Mouse (Mus musculus) limb, embryonic 13.5 days (tissue): ENCODE measurements at regions not wholly inside any gene's neighbourhood (a gene's known extent, or its start where the extent isn't known, plus 50 kb on each side); places are given as distances from the start of the nearest gene placed in this dataset.

Experiments used
- ATAC-seq: fragments of 200-750 bp; cut with Nextera tagmentation; 2 replicates; pipeline ENCODE4 v1.8.0; 2017; ENCODE audit warnings: low read depth, moderate number of reproducible peaks, moderate TSS enrichment; ENCODE audit not compliant: low FRiP score
- H3K27ac ChIP-seq: fragments of 300-500 bp; sonication (generic); 2 replicates; pipeline ENCODE4 v1.5.1; 2015; ENCODE audit warnings: inconsistent platforms, mild to moderate bottlenecking, moderate library complexity
- H3K27me3 ChIP-seq: fragments of 300-500 bp; sonication (generic); 2 replicates; pipeline ENCODE4 v1.6.1; 2015; ENCODE audit warnings: mild to moderate bottlenecking, inconsistent platforms
- H3K36me3 ChIP-seq: fragments of 300-500 bp; sonication (generic); 2 replicates; pipeline ENCODE4 v1.6.1; 2015; ENCODE audit warnings: inconsistent platforms, mild to moderate bottlenecking, moderate library complexity
- H3K4me1 ChIP-seq: fragments of 300-500 bp; sonication (generic); 2 replicates; pipeline ENCODE4 v1.6.1; 2015; ENCODE audit warnings: inconsistent platforms
- H3K4me2 ChIP-seq: fragments of 300-500 bp; sonication (generic); replicated peaks from 2 replicates; pipeline ENCODE4 v1.6.1; 2015; ENCODE audit warnings: inconsistent platforms, mild to moderate bottlenecking, moderate library complexity
- H3K4me3 ChIP-seq: fragments of 300-500 bp; sonication (generic); 2 replicates; pipeline ENCODE4 v1.5.1; 2015; ENCODE audit warnings: moderate library complexity, mild to moderate bottlenecking, inconsistent platforms
- H3K9ac ChIP-seq: fragments of 300-500 bp; sonication (generic); 2 replicates; pipeline ENCODE4 v1.6.1; 2015; ENCODE audit warnings: mild to moderate bottlenecking, inconsistent platforms
- H3K9me3 ChIP-seq: fragments of 300-500 bp; sonication (generic); 2 replicates; pipeline ENCODE4 v1.6.1; 2016; ENCODE audit warnings: inconsistent platforms
- WGBS: fragments of 180-500 bp; shearing (Covaris S2); methylation state at CpG from one replicate; pipeline ENCODE4 v1.1.7; 2015; 5-methylcytosine and 5-hydroxymethylcytosine counted together

DNA sequence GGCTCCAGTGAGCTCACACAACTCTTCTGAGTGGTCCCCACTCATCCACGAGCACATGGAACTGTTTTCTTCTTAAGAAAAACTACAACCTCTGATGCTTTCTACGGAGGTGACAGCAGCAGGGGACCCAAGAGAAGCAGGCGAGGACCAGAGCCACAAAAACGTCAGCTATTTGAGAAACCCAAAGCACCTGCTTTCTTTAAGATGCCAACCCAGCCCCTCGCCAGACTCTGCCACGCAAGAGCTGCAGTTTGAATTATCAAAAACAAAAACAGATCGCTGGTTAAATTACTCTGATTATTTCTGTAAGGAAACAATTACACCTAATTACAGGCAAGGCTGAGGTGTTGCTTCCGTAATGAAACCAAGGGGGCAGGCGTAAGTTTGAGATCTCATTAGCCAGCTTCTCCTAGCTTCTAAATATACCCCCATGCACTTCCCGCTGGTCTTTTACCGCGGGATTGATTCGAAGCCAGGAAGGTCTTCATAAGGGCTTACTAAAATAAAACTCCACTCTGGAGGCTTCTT is 614.1 kb downstream of the Pdcd6ip start:
- ATAC-seq: no peak
- WGBS: 41% methylated on average over 13 of the region's 13 CpGs
- no peaks in the 10 kb centered on the region for H3K4me1 ChIP-seq

DNA sequence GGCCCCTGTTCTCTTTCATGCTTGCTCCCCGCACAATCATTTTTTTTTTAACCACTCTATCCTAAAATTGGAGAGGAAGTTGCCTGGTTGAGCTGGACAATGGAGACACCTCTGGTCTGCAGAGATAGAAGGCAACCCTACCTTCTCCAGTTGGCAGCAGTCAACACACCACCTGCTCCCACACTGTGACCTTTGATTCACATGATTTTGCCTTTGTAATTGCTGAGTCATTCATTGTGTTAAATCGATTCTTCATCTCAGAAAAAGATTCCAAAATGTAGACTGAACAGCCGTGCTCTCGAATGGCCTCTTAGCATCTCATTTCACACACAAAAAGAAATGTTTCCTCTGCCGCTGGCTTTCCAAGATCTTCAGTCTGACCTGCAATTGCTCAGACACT is 616.2 kb downstream of the Pdcd6ip start:
- Histone ChIP-seq H3K27me3 (no peaks in the 10 kb centered on the region), H3K4me3 (no peak overlapping the region), H3K4me1 (no peaks in the 10 kb centered on the region), H3K9me3 (no peaks in the 10 kb centered on the region), H3K27ac (no peak overlapping the region), H3K36me3 (no peaks in the 10 kb centered on the region), H3K4me2 (no peak overlapping the region), H3K9ac (no peak overlapping the region)
- WGBS: 90% methylated on average over 5 of the region's 5 CpGs
- no peak for ATAC-seq

More for the DNA sequence above, 614.1 kb downstream of the Pdcd6ip start:
- Histone ChIP-seq H3K9ac (no peak overlapping the region), H3K4me2 (no peak overlapping the region), H3K9me3 (no peaks in the 10 kb centered on the region), H3K4me3 (no peak overlapping the region), H3K27ac (no peak overlapping the region), H3K36me3 (no peaks in the 10 kb centered on the region), H3K27me3 (no peaks in the 10 kb centered on the region)

DNA sequence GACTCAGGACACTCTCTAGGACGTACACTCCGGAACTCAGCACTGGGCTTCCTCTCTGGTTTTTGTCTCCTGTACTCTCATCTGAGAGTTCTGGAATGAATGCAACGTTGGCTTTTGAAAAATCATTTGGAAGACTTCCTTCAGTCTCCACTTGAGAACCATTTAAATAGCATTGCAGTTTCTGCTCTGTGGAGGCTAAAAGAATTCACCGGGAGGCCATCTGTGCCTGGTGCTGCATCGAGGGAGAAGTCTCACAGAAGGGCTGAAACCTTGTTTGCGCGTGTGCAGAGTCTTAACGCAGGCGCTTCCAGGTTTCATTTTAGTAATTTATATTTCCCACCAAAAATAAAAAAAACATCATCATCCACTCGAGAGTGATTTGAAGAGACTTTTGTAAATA is 620.3 kb downstream of the Pdcd6ip start:
- no peak for ATAC-seq

GRCm38 (mm10) chr9:113085281-113085810 is 622.7 kb downstream of the Pdcd6ip start:
- no peak overlapping the region for H3K4me2 ChIP-seq
- no peak overlapping the region for H3K9ac ChIP-seq
- 35% methylated on average over 5 of the region's 5 CpGs for WGBS
- no peaks in the 10 kb centered on the region for H3K27me3 ChIP-seq
- H3K9me3 ChIP-seq: no peaks in the 10 kb centered on the region
- H3K4me3 ChIP-seq: no peak overlapping the region
- H3K4me1 ChIP-seq: peaks cover 9% of the 10 kb centered on the region; the same call in 1 of the 2 replicates
- H3K27ac ChIP-seq: no peak overlapping the region
- ATAC-seq: peak; percentile 54; the same call in 1 of the 2 replicates
- no peaks in the 10 kb centered on the region for H3K36me3 ChIP-seq

More for the DNA sequence above, 620.3 kb downstream of the Pdcd6ip start:
- H3K4me2 ChIP-seq: no peak overlapping the region
- H3K9ac ChIP-seq: no peak overlapping the region
- no peaks in the 10 kb centered on the region for H3K36me3 ChIP-seq
- H3K9me3 ChIP-seq: no peaks in the 10 kb centered on the region
- no peak overlapping the region for H3K4me3 ChIP-seq
- H3K4me1 ChIP-seq: peaks cover 9% of the 10 kb centered on the region; the same call in 1 of the 2 replicates
- H3K27me3 ChIP-seq: no peaks in the 10 kb centered on the region
- 76% methylated on average over 10 of the region's 10 CpGs for WGBS
- H3K27ac ChIP-seq: no peak overlapping the region

GRCm38 (mm10) chr9:113074866-113075265 is 633.2 kb downstream of the Pdcd6ip start:
- no peak overlapping the region for H3K9ac ChIP-seq
- H3K27ac ChIP-seq: no peak overlapping the region
- no peaks in the 10 kb centered on the region for H3K27me3 ChIP-seq
- no peaks in the 10 kb centered on the region for H3K36me3 ChIP-seq
- no peaks in the 10 kb centered on the region for H3K9me3 ChIP-seq
- 82% methylated on average over 3 of the region's 3 CpGs for WGBS
- ATAC-seq: no peak
- no peak overlapping the region for H3K4me3 ChIP-seq
- H3K4me1 ChIP-seq: no peaks in the 10 kb centered on the region
- H3K4me2 ChIP-seq: no peak overlapping the region

DNA sequence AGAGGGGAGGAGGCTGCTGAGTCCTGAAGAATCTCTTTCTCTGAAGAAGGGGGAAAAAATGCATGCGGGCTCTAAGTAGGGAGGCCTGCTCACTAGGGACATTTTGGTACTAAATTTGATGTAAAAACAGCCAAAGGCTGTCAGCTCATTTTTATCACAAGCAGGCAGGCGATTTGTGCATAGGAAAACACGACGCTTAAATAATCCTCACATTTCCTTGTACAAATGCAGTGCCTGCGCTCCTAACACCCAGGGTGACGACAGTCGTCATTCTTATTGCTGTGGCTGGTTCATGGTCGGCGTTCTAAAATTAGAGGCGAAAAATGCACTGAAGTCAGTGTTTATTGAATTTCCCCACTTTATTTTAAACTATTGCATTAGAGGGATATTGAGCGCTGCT is 650.6 kb downstream of the Pdcd6ip start:
- ATAC-seq: no peak
- WGBS: 54% methylated on average over 11 of the region's 11 CpGs
- H3K4me2 ChIP-seq: no peak overlapping the region

GRCm38 (mm10) chr9:113044556-113045178 is 663.4 kb downstream of the Pdcd6ip start:
- H3K36me3 ChIP-seq: no peaks in the 10 kb centered on the region
- no peak for ATAC-seq
- H3K4me3 ChIP-seq: no peak overlapping the region
- H3K4me1 ChIP-seq: no peaks in the 10 kb centered on the region
- H3K9me3 ChIP-seq: no peaks in the 10 kb centered on the region
- H3K27ac ChIP-seq: no peak overlapping the region
- WGBS: 82% methylated on average over 4 of the region's 4 CpGs
- no peak overlapping the region for H3K4me2 ChIP-seq
- no peaks in the 10 kb centered on the region for H3K27me3 ChIP-seq
- no peak overlapping the region for H3K9ac ChIP-seq

More for the DNA sequence above, 650.6 kb downstream of the Pdcd6ip start:
- Histone ChIP-seq H3K36me3 (no peaks in the 10 kb centered on the region), H3K4me3 (no peak overlapping the region), H3K4me1 (no peaks in the 10 kb centered on the region), H3K27me3 (no peaks in the 10 kb centered on the region), H3K27ac (no peak overlapping the region), H3K9me3 (no peaks in the 10 kb centered on the region), H3K9ac (no peak overlapping the region)

DNA sequence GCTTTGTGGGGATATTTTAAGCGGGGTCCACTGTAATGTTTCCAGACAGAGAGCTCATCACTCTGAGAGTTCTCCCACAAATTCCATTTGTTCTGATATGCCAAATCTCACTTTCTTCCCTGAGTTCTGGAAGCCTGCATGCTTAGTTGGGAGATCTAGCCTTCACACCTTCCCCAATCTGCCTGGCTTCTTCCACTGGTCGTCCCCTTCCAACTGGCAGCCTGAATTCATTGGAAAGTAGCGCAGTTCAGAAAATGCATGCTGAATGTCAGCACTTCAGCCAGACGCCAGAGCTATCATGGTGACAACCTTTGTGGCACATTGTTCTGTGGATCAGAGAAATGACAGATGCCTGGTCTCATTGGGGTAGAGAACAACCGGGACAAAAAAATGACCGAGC is 667.2 kb downstream of the Pdcd6ip start:
- no peak for ATAC-seq
- H3K9ac ChIP-seq: no peak overlapping the region
- no peaks in the 10 kb centered on the region for H3K4me1 ChIP-seq
- no peak overlapping the region for H3K4me3 ChIP-seq
- WGBS: 90% methylated on average over 6 of the region's 6 CpGs
- no peaks in the 10 kb centered on the region for H3K27me3 ChIP-seq
- H3K4me2 ChIP-seq: no peak overlapping the region
- no peaks in the 10 kb centered on the region for H3K36me3 ChIP-seq
- no peaks in the 10 kb centered on the region for H3K9me3 ChIP-seq
- H3K27ac ChIP-seq: no peak overlapping the region

- Histone ChIP-seq H3K4me2 (no peak overlapping the region), H3K9me3 (no peaks in the 10 kb centered on the region), H3K27ac (no peak overlapping the region), H3K4me1 (no peaks in the 10 kb centered on the region), H3K27me3 (no peaks in the 10 kb centered on the region), H3K4me3 (no peak overlapping the region), H3K9ac (no peak overlapping the region), H3K36me3 (no peaks in the 10 kb centered on the region)
- WGBS: 83% methylated on average over 5 of the region's 5 CpGs
- ATAC-seq: no peak
These were observed 674.1 kb downstream of the Pdcd6ip start for GRCm38 (mm10) chr9:113033996-113034395.

GRCm38 (mm10) chr9:113029091-113029490 is 679.0 kb downstream of the Pdcd6ip start:
- ATAC-seq: no peak
- no peaks in the 10 kb centered on the region for H3K27me3 ChIP-seq
- H3K9ac ChIP-seq: no peak overlapping the region
- no peak overlapping the region for H3K27ac ChIP-seq
- no peak overlapping the region for H3K4me3 ChIP-seq
- H3K36me3 ChIP-seq: no peaks in the 10 kb centered on the region
- 64% methylated on average over 4 of the region's 4 CpGs for WGBS
- no peaks in the 10 kb centered on the region for H3K4me1 ChIP-seq
- no peak overlapping the region for H3K4me2 ChIP-seq
- no peaks in the 10 kb centered on the region for H3K9me3 ChIP-seq

GRCm38 (mm10) chr9:113026904-113027193 is 681.2 kb downstream of the Pdcd6ip start:
- ATAC-seq: no peak
- Histone ChIP-seq H3K9me3 (no peaks in the 10 kb centered on the region), H3K9ac (no peak overlapping the region), H3K4me1 (no peaks in the 10 kb centered on the region), H3K36me3 (no peaks in the 10 kb centered on the region), H3K4me2 (no peak overlapping the region), H3K27ac (no peak overlapping the region), H3K27me3 (no peaks in the 10 kb centered on the region), H3K4me3 (no peak overlapping the region)
- WGBS: 80% methylated on average over 4 of the region's 4 CpGs

GRCm38 (mm10) chr9:113026096-113026903 is 681.8 kb downstream of the Pdcd6ip start:
- no peak for ATAC-seq
- 69% methylated on average over 4 of the region's 4 CpGs for WGBS
- Histone ChIP-seq H3K27ac (no peak overlapping the region), H3K9me3 (no peaks in the 10 kb centered on the region), H3K9ac (no peak overlapping the region), H3K36me3 (no peaks in the 10 kb centered on the region), H3K4me2 (no peak overlapping the region), H3K27me3 (no peaks in the 10 kb centered on the region), H3K4me1 (no peaks in the 10 kb centered on the region), H3K4me3 (no peak overlapping the region)
